Mouse (Mus musculus) cerebellum, adult 2 months (tissue): Measurements from ENCODE around the gene Tnik.

Experiments
- CTCF ChIP-seq: fragments of 200-500 bp; IDR thresholded peaks from 2 replicates; pipeline ENCODE4 v1.5.1; 2011; ENCODE audit warnings: low read depth, mild to moderate bottlenecking, control low read depth, low read length, moderate library complexity, borderline replicate concordance; ENCODE audit not compliant: insufficient read depth
- POLR2A ChIP-seq: fragments of 200-500 bp; IDR thresholded peaks from 2 replicates; pipeline ENCODE4 v1.6.1; 2011; ENCODE audit warnings: low read length, control low read depth, borderline replicate concordance; ENCODE audit not compliant: insufficient read depth

DNA sequence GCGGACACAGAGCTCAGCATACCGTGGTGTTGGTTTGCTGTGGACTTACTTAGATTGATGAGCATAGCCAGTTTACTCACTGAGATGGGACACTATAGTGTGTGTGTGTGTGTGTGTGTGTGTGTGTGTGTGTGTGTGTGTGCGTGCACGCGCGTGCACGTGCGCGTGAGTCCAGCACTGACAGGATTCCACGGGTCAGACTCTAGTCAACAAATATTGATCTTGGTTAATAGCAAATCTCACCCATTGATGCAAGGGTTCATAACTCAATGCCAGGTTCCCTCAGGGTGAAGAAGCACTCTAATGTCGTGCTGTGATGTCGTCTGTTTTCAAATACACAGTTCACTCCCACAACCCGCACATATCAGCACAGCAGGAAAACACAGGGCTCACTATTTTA, 462.2 kb downstream of the Tnik start:
- TF ChIP-seq CTCF (no peak), POLR2A (no peak)
